Mouse (Mus musculus): ENCODE data around the gene Gm4884. TPM values are rescaled to one million over a fixed set of nuclear protein-coding genes. Genes with fewer than 3 reads are reported as not detected.
"Not testable (repeated sequence)": the region's sequence is repeated elsewhere in the genome, so short reads cannot be mapped to it uniquely, and the experiment has no call there.

Gm4884 gene
- total RNA-seq (2021): not detected
- long read RNA-seq, experiment 1: 0 reads
- long read RNA-seq, experiment 2: 0 reads

DNA sequence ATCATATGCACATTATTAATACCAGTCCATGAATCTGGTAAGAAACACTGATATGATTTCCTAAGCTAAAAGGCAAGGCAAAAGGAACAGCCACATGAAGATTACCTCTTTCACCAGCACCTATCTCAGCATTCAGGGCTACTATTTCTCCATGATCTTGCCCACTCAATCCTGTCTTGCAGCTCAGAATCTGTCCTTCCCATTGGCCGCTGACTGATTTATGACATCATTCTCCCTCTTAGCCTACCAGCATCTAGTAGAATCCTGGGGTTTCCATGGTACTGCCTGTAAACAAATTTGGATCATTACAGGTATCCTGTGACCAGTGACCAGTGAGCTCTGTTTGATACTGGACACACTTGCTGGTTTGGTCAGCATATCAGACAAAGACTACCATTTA, at the start of gene Gm4884:
Gm4884 (plus strand) TSS at position 301 of the 400 bp plus-strand sequence.
- DNase-seq: not testable (repeated sequence)

- no peak for DNase-seq
These were observed 45.3 kb upstream of the Gm4884 start, which contains the start of gene 4930433I11Rik for GRCm38 (mm10) chr7:40987243-40987642. Gene 4930433I11Rik (plus strand): TSS chr7:40987543.

GRCm38 (mm10) chr7:41044058-41044457, 11.5 kb downstream of the Gm4884 start:
- DNase-seq: not testable (repeated sequence)

Other genes with a start within 250 kb of the Gm4884 start
- gene Vstm2b, start 134.4 kb upstream of the Gm4884 start, total RNA-seq (2021): 1 to 10 TPM in 1 of 2 experiments, under 1 TPM in 1; 0.89 to 2.2 TPM
- not detected for gene 4930433I11Rik, start 45.2 kb upstream of the Gm4884 start, total RNA-seq (2021)
- not detected for gene Gm5592, start 121.1 kb downstream of the Gm4884 start, total RNA-seq (2021)

All from adrenal gland, postnatal 36 days (tissue).